Mouse (Mus musculus) limb, embryonic 12.5 days (tissue): ENCODE measurements around the gene Bglap. TPM values are rescaled to one million over a fixed set of nuclear protein-coding genes. Genes with fewer than 3 reads are reported as not detected.
"Not testable (repeated sequence)": the region's sequence is repeated elsewhere in the genome, so short reads cannot be mapped to it uniquely, and the experiment has no call there.

Experiments
- ATAC-seq: fragments of 200-750 bp; cut with Nextera tagmentation; 2 replicates; pipeline ENCODE4 v1.8.0; 2017; ENCODE audit warnings: low read depth, moderate TSS enrichment; ENCODE audit not compliant: insufficient number of reproducible peaks, insufficient read depth, low FRiP score, low TSS enrichment
- H3K27ac ChIP-seq: fragments of 300-500 bp; sonication (generic); 2 replicates; pipeline ENCODE4 v1.5.1; 2016; ENCODE audit warnings: mild to moderate bottlenecking, moderate library complexity
- H3K27me3 ChIP-seq: fragments of 300-500 bp; sonication (generic); 2 replicates; pipeline ENCODE4 v1.6.1; 2016; ENCODE audit warnings: mild to moderate bottlenecking, moderate library complexity
- H3K36me3 ChIP-seq: fragments of 300-500 bp; sonication (generic); 2 replicates; pipeline ENCODE4 v1.6.1; 2016; ENCODE audit warnings: mild to moderate bottlenecking, moderate library complexity
- H3K4me1 ChIP-seq: fragments of 300-500 bp; sonication (generic); replicated peaks from 2 replicates; pipeline ENCODE4 v1.6.1; 2016
- H3K4me2 ChIP-seq: fragments of 300-500 bp; sonication (generic); 2 replicates; pipeline ENCODE4 v1.6.1; 2016; ENCODE audit warnings: mild to moderate bottlenecking, moderate library complexity
- H3K4me3 ChIP-seq: fragments of 300-500 bp; sonication (generic); replicated peaks from 2 replicates; pipeline ENCODE4 v1.5.1; 2016; ENCODE audit warnings: mild to moderate bottlenecking
- H3K9ac ChIP-seq: fragments of 300-500 bp; sonication (generic); replicated peaks from 2 replicates; pipeline ENCODE4 v1.6.1; 2016; ENCODE audit warnings: mild to moderate bottlenecking, moderate library complexity
- H3K9me3 ChIP-seq: fragments of 300-500 bp; sonication (generic); 2 replicates; pipeline ENCODE4 v1.6.1; 2016; ENCODE audit warnings: mild to moderate bottlenecking, moderate library complexity
- WGBS: fragments of 180-500 bp; shearing (Covaris S2); methylation state at CpG from one replicate; pipeline ENCODE4 v1.1.7; 2016; 5-methylcytosine and 5-hydroxymethylcytosine counted together
- polyA plus RNA-seq: library from polyadenylated mRNA; unstranded; fragments of >200 nt; fragmentation: Nextera tagmentation; extraction: Ambion mirVana; gene quantifications from 2 replicates; pipeline ENCODE4 v1.2.1, GENCODE M21; 2016

Bglap gene
- polyA plus RNA-seq, result not detected in 2 replicates

GRCm38 (mm10) chr3:88384364-88384763 is at the start of gene Bglap:
Gene Bglap, minus strand, starts transcription at chr3:88384464.
- Histone ChIP-seq H3K9me3 (no peaks in the 10 kb centered on the region), H3K4me3 (no peak within 1 kb of the TSS), H3K9ac (no peak within 1 kb of the TSS), H3K36me3 (no peaks in the 10 kb centered on the region), H3K4me1 (0 out of 2 replicates have a peak, but pooled peaks cover 3% of the 10 kb centered on the region), H3K27ac (no peak within 1 kb of the TSS), H3K27me3 (no peaks in the 10 kb centered on the region; the same call in 1 of the 2 replicates), H3K4me2 (no peak within 1 kb of the TSS)
- 75% methylated on average over 5 of the region's 5 CpGs for WGBS
- no peak for ATAC-seq

DNA sequence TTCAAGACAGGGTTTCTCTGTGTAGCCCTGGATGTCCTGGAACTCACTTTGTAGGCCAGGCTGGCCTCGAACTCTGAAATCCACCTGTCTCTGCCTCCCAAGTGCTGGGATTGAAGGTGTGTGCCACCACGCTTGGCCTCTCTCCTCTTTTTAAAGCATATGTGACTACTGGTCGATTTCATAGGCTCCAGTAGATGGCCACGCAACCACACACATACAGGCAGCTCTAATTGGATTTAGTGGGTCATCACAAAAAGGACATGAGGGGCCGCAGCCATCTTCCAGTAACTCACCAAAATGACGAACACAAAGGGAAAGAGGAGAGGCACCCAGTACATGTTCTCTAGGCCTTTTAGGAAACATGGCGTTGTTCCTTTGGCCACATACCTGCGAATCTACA is 44.4 kb upstream of the Bglap start:
- not testable (repeated sequence) for H3K9ac ChIP-seq, H3K9me3 ChIP-seq, H3K4me1 ChIP-seq, H3K27ac ChIP-seq, H3K27me3 ChIP-seq, ATAC-seq, H3K4me3 ChIP-seq, H3K36me3 ChIP-seq, H3K4me2 ChIP-seq
- WGBS, result 72% methylated on average over 8 of the region's 8 CpGs

DNA sequence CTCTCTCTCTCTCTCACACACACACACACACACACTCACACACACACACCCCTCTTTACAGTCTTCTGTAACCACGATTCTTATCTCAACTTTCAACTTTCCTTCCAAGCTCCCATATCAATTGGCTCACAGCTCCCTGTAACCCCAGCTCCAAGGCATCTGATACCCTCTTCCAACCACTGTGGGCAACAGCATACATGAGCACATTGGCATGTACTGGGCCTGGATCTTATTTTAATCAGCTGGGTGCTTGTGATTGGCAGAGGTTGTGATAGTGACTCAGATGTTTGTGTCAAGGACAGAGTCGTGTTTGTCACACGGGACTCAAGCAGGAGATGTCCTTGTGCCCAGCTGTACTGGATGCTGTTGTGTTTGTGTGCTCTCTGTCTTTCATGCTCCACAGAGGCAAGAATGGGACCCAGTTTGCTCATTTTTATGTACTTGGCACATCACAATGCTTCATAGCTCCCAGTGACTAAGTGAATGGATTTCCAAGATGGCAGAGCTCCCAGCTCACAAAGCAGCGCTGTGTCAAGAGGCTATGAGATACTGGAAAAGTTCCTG is 43.2 kb upstream of the Bglap start:
- 85% methylated on average over 4 of the region's 4 CpGs for WGBS
- H3K27ac ChIP-seq, result no peak overlapping the region
- H3K4me1 ChIP-seq, result peaks cover 15% of the 10 kb centered on the region
- H3K4me2 ChIP-seq, result no peak overlapping the region
- no peak for ATAC-seq
- no peak overlapping the region for H3K4me3 ChIP-seq
- no peaks in the 10 kb centered on the region for H3K9me3 ChIP-seq
- H3K9ac ChIP-seq, result no peak overlapping the region
- no peaks in the 10 kb centered on the region for H3K27me3 ChIP-seq
- H3K36me3 ChIP-seq, result no peaks in the 10 kb centered on the region

- Histone ChIP-seq H3K27me3 (no peaks in the 10 kb centered on the region), H3K9me3 (no peaks in the 10 kb centered on the region), H3K4me1 (peaks cover 22% of the 10 kb centered on the region), H3K27ac (no peak overlapping the region), H3K9ac (no peak overlapping the region), H3K4me2 (0 out of 2 replicates have a peak overlapping the region, but pooled peaks have one; percentile 90), H3K36me3 (peaks cover 8% of the 10 kb centered on the region), H3K4me3 (no peak overlapping the region)
- ATAC-seq, result no peak
- 81% methylated on average over 10 of the region's 10 CpGs for WGBS
Observed at GRCm38 (mm10) chr3:88425708-88426420, 41.6 kb upstream of the Bglap start.

DNA sequence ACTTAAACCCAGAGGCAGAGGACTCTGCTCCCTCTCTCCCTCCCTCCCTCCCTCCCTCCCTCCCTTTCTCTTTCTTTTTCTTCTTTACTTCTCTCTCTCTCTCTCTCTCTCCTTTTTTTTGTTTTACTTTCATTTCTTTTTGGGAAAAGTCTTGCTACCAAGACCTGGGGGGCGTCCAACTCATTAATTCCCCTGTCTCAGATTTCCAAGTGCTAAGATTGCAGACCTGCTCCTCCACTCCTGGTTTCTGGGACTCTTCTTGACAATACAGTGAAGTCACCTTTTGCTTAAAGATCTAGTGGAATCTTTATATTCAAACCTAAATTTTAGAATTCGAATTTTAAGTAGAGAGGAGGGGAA is 41.0 kb upstream of the Bglap start:
- Histone ChIP-seq H3K9ac (no peak overlapping the region), H3K27ac (no peak overlapping the region), H3K4me2 (peak overlapping the region; percentile 90), H3K4me3 (peak overlapping the region; percentile 60), H3K9me3 (no peaks in the 10 kb centered on the region), H3K27me3 (no peaks in the 10 kb centered on the region), H3K4me1 (peaks cover 22% of the 10 kb centered on the region), H3K36me3 (peaks cover 14% of the 10 kb centered on the region)
- WGBS, result 3% methylated on average over 2 of the region's 2 CpGs
- no peak for ATAC-seq

DNA sequence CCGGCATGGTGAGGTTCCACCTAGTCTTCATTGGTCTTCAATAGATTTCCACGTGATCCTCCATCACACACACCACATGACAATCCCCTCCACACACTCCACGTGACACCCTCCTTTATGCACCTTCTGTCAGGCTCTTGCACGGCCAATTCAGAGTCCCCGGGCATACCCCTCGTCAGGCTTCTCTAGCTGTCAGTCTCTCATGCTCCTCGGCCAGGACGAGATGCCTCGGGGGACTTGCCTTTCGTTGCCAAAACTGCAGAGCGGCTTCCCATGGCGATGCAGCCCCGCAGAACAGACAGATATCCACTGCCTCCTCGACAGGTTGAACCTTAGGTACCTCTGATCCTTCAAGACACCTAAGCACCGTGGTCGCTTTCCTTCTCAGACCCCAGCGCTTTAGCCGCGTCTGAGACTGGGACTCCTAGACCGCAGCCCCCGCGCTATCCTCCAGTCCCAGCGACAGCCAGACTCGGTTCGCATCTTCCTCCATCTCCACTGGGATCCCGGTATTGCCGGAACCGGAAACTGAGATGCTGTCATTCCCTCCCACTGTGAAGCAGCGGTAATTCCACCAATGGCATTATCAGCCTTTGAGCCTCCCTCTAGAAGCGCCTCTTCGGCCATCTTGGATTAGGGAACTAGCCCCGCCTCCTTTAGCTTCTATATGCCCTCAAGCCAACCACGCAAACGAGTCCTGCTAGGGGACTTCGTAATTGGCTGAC is 40.5 kb upstream of the Bglap start, which contains the start of gene Slc25a44:
TSS of gene Slc25a44 (minus strand) at position 535 of the 725 bp plus-strand sequence.
- Histone ChIP-seq H3K27ac (0 out of 2 replicates have a peak within 1 kb of the TSS, but pooled peaks have one; percentile 20), H3K4me1 (peaks cover 22% of the 10 kb centered on the region), H3K9ac (peak within 1 kb of the TSS; percentile 63), H3K9me3 (no peaks in the 10 kb centered on the region), H3K4me2 (peak within 1 kb of the TSS; percentile 90), H3K4me3 (peak within 1 kb of the TSS; percentile 60), H3K36me3 (peaks cover 19% of the 10 kb centered on the region), H3K27me3 (no peaks in the 10 kb centered on the region)
- WGBS, result 2% methylated on average over 35 of the region's 35 CpGs
- peak; percentile 97 for ATAC-seq

- no peak overlapping the region for H3K4me3 ChIP-seq
- no peak overlapping the region for H3K9ac ChIP-seq
- no peak overlapping the region for H3K4me2 ChIP-seq
- peaks cover 22% of the 10 kb centered on the region for H3K4me1 ChIP-seq
- H3K27me3 ChIP-seq, result no peaks in the 10 kb centered on the region
- no peak overlapping the region for H3K27ac ChIP-seq
- 52% methylated on average over 9 of the region's 9 CpGs for WGBS
- ATAC-seq, result no peak
- no peaks in the 10 kb centered on the region for H3K9me3 ChIP-seq
- H3K36me3 ChIP-seq, result peaks cover 45% of the 10 kb centered on the region
Observed at GRCm38 (mm10) chr3:88422020-88422720, 37.9 kb upstream of the Bglap start.

GRCm38 (mm10) chr3:88420771-88421170 is 36.5 kb upstream of the Bglap start:
- H3K9ac ChIP-seq, result no peak overlapping the region; the same call in 1 of the 2 replicates
- H3K4me1 ChIP-seq, result peaks cover 22% of the 10 kb centered on the region
- no peak overlapping the region for H3K4me3 ChIP-seq
- H3K9me3 ChIP-seq, result no peaks in the 10 kb centered on the region
- 94% methylated on average over 19 of the region's 19 CpGs for WGBS
- H3K27me3 ChIP-seq, result no peaks in the 10 kb centered on the region
- H3K36me3 ChIP-seq, result peaks cover 59% of the 10 kb centered on the region
- H3K27ac ChIP-seq, result no peak overlapping the region
- H3K4me2 ChIP-seq, result no peak overlapping the region
- ATAC-seq, result no peak

- WGBS, result 74% methylated on average over 6 of the region's 6 CpGs
- no peaks in the 10 kb centered on the region for H3K9me3 ChIP-seq
- ATAC-seq, result no peak
- H3K27ac ChIP-seq, result no peak overlapping the region
- H3K9ac ChIP-seq, result no peak overlapping the region
- H3K4me3 ChIP-seq, result no peak overlapping the region
- H3K4me1 ChIP-seq, result peaks cover 10% of the 10 kb centered on the region; the same call in 1 of the 2 replicates
- no peaks in the 10 kb centered on the region for H3K27me3 ChIP-seq
- peaks cover 85% of the 10 kb centered on the region for H3K36me3 ChIP-seq
- H3K4me2 ChIP-seq, result no peak overlapping the region
Observed at GRCm38 (mm10) chr3:88418016-88418415, 33.8 kb upstream of the Bglap start.

- Histone ChIP-seq H3K36me3 (peaks cover 95% of the 10 kb centered on the region), H3K27me3 (no peaks in the 10 kb centered on the region), H3K27ac (no peak overlapping the region), H3K4me3 (no peak overlapping the region), H3K4me1 (no peaks in the 10 kb centered on the region; the same call in 1 of the 2 replicates), H3K9ac (no peak overlapping the region), H3K9me3 (no peaks in the 10 kb centered on the region), H3K4me2 (no peak overlapping the region)
- 80% methylated on average over 4 of the region's 4 CpGs for WGBS
- no peak for ATAC-seq
Observed at GRCm38 (mm10) chr3:88415668-88416067, 31.4 kb upstream of the Bglap start.

DNA sequence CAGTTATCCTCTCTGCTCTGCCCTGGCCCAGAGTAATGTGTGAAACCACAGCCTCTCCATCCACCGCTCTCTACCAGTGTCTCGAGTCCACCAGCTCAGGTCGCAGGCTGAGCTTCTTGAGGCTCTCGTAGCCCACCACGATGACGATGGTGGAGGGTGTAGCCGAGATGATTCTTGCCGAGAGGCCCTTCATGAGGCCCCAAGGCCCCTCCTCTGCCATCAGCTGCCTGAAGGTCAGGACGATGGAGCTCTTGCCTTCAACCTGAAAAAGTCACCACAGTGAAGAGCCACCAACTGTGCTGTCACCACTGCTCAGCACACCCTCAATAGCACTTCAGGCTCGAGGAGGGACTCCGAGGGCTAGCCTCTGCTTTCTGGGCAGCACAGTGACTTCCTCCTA is 28.4 kb upstream of the Bglap start:
- no peak overlapping the region for H3K27ac ChIP-seq
- H3K9ac ChIP-seq, result no peak overlapping the region
- WGBS, result 89% methylated on average over 11 of the region's 11 CpGs
- H3K4me3 ChIP-seq, result no peak overlapping the region
- H3K4me2 ChIP-seq, result no peak overlapping the region
- H3K27me3 ChIP-seq, result no peaks in the 10 kb centered on the region
- peaks cover 64% of the 10 kb centered on the region for H3K36me3 ChIP-seq
- no peak for ATAC-seq
- H3K4me1 ChIP-seq, result peaks cover 18% of the 10 kb centered on the region
- no peaks in the 10 kb centered on the region for H3K9me3 ChIP-seq
